Mouse (Mus musculus) olfactory bulb, adult 2 months (tissue): ENCODE measurements around the gene Hist1h1d. TPM values are rescaled to one million over a fixed set of nuclear protein-coding genes. Genes with fewer than 3 reads are reported as not detected.
"Not testable (repeated sequence)": the region's sequence is repeated elsewhere in the genome, so short reads cannot be mapped to it uniquely, and the experiment has no call there.

ENCODE experiments used
- H3K27ac ChIP-seq: fragments of 200-500 bp; 2 replicates; pipeline ENCODE4 v1.5.1; 2012; ENCODE audit warnings: low read depth, low read length; ENCODE audit not compliant: insufficient read depth
- H3K4me1 ChIP-seq: fragments of 200-500 bp; 2 replicates; pipeline ENCODE4 v1.6.1; 2012; ENCODE audit warnings: low read length; ENCODE audit not compliant: control insufficient read depth, insufficient read depth
- H3K4me3 ChIP-seq: fragments of 200-500 bp; 2 replicates; pipeline ENCODE4 v1.5.1; 2012; ENCODE audit warnings: mild to moderate bottlenecking, low read depth, low read length, moderate library complexity; ENCODE audit not compliant: insufficient read depth
- CTCF ChIP-seq: fragments of 200-500 bp; IDR thresholded peaks from 2 replicates; pipeline ENCODE4 v1.5.1; 2012; ENCODE audit warnings: low read depth, mild to moderate bottlenecking, low read length, moderate library complexity; ENCODE audit not compliant: insufficient read depth
- POLR2A ChIP-seq: fragments of 200-500 bp; IDR thresholded peaks from 2 replicates; pipeline ENCODE4 v1.6.1; 2012; ENCODE audit warnings: mild to moderate bottlenecking, low read depth, low read length, moderate library complexity; ENCODE audit not compliant: insufficient read depth
- WGBS: fragments of 180-500 bp; shearing (Covaris S2); methylation state at CpG from one replicate; pipeline ENCODE4 v1.1.7; 2018; 5-methylcytosine and 5-hydroxymethylcytosine counted together
- polyA plus RNA-seq: library from polyadenylated mRNA; stranded (reverse); fragments of >200 nt; gene quantifications from 2 replicates; pipeline ENCODE4 v1.2.4, GENCODE M21; 2012; ENCODE audit warnings: low replicate concordance; ENCODE audit not compliant: missing spikeins, insufficient read depth, insufficient read length

Gene Hist1h1d
- polyA plus RNA-seq, 1 experiment, result not detected

DNA sequence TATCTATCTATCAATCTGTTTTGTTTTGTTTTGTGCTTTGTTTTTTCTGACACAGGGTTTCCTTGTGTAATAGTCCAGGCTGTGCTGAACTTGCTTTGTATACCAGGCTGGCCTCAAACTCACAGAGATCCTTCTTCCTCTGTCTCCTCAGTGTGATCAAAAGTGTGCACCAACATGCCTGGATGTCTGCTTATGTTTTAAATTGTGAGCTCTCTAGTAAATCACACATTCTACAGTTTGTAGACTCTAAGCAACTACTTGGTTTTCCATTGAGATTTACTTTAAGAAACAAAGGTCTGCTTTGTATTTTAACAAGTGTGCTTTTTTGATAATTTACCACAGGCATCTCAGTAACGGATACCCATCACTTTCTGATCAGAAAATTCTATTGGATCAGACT is 24.8 kb downstream of the Hist1h1d start:
- Histone ChIP-seq H3K4me3 (no peak overlapping the region), H3K27ac (no peak overlapping the region), H3K4me1 (peaks cover 8% of the 10 kb centered on the region)
- no peak for TF ChIP-seq CTCF
- no peak for TF ChIP-seq POLR2A
- WGBS, result 92% methylated on average over 1 of the region's 1 CpGs

DNA sequence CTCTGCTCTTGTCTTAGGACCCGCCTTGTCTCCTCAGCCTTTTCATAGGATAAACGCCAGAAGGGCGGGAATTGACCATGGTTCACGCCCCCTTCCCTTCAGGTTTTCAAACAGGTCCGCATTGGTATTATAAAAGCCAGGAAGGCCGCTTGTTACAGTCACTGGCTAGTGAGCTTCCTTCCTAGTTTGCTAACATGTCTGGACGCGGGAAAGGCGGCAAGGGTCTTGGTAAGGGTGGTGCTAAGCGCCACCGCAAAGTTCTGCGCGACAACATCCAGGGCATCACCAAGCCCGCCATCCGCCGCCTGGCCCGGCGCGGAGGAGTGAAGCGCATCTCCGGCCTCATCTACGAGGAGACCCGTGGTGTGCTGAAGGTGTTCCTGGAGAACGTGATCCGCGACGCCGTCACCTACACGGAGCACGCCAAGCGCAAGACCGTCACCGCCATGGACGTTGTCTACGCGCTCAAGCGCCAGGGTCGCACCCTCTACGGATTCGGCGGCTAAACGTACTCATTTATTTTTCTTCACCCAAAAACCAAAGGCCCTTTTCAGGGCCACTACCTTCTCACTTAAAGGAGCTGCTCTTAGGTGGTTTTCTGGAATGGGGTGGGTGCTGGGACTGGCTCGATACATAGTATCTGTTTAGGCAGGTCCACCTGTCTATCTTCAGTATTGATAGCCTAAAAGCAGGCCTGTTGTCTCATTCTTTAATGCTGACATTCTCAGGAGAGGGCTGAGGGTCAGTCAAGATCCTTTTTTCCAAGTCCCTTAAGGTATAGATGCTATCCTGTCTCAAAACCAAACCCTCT is 28.6 kb downstream of the Hist1h1d start, which contains the start of gene Hist1h4d:
Gene Hist1h4d (plus strand): TSS at position 191 of the 811 bp plus-strand sequence.
- Histone ChIP-seq H3K4me1 (peaks cover 3% of the 10 kb centered on the region; the same call in 1 of the 2 replicates), H3K4me3 (peak within 1 kb of the TSS; percentile 71), H3K27ac (peak within 1 kb of the TSS; percentile 45; the same call in 1 of the 2 replicates)
- TF ChIP-seq CTCF (no peak), POLR2A (peak; percentile 97)
- under 1% methylated on average over 43 of the region's 43 CpGs for WGBS

DNA sequence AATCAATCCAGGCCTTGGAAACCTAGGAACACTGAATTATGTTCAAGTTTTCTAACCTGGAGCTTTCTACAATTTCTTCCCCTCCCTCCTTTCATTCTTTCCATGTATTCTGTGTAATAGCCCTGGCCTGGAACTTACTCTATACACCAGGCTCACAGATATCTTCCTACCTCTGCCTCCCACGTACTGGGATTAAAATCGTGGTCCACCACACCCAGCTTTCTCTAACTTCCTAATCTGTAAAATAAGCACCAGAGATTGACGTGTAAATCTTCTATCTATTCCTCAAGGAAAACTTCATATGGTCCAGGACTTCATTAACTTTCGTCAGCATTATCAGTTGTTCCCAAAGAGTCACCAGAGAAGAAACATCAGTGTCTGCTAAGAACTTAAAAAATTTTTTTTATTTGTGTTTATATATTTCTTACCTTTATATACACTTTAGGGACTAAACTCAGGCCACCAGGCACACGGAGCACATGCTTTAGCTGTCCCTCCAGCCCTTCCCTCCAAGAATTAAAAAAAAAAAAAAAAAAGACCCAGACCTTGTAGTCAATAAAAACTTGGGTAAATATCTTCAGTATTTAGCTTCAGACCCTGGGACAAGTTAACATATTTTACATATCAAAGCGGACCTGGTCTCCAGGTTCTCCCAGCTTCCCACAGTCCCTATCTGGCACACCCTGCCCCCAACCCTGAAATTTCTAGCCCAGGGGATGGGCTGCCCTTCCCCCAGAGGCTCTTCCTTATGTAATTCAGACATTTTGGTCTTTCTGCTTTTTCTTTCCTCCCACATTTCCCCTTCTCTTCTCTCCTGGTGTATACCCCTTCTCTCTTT is 29.4 kb downstream of the Hist1h1d start:
- peak overlapping the region; percentile 45; the same call in 1 of the 2 replicates for H3K27ac ChIP-seq
- TF ChIP-seq CTCF (no peak), POLR2A (no peak)
- peaks cover 3% of the 10 kb centered on the region; the same call in 1 of the 2 replicates for H3K4me1 ChIP-seq
- 13% methylated on average over 6 of the region's 6 CpGs for WGBS
- H3K4me3 ChIP-seq, result no peak overlapping the region; the same call in 1 of the 2 replicates

DNA sequence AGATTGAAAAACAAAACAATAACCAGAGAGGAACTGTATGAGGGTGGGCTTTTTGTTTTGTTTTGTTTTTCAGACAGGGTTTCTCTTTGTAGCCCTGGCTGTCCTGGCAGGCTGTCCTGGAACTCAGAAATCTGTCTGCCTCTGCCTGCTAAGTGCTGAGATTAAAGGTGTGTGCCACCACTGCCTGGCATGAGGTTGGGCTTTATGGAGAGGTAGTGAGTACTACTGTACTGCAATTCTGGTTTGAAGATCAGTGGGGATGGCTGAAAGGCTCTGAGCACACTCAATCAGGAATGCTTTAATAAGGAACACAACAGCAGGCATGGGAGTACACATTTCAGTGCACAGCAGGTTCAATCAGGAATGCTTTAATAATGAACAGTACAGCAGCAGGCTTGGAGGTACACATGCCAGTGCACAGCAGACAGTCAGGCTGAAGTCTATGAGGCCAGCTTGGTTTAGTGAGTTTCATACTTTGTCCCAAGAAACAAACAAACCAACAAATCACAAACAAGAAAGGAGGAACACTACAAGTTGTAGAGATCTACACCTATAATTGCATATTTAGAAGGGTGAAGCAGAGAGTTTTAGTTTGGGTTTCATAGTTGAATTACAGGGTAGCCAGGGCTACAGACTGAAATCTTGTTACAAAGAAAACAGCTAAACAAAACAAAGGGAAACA is 30.5 kb downstream of the Hist1h1d start:
- TF ChIP-seq POLR2A, result no peak
- TF ChIP-seq CTCF, result no peak
- Histone ChIP-seq H3K4me3 (no peak overlapping the region), H3K4me1 (peaks cover 3% of the 10 kb centered on the region; the same call in 1 of the 2 replicates), H3K27ac (no peak overlapping the region)

DNA sequence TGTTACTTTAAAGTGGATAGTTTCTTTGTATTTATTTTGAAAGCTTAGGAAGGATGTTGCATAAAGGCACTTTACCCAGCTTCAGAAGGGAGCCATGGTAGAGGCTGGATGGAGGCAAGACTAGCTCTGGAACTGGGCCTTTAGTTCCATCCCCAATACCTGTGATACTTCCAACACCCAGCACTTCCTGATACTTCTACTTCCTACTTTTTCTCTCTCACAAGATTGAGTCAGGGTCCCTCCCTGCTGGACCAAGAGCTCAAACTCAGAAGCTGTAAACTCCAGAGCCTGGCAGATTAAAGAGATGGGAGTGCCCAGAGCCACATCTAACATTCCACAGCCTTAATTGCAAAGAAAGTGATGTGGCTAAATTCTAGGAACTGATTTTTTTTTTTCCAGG is 31.3 kb downstream of the Hist1h1d start:
- TF ChIP-seq CTCF (no peak), POLR2A (no peak)

DNA sequence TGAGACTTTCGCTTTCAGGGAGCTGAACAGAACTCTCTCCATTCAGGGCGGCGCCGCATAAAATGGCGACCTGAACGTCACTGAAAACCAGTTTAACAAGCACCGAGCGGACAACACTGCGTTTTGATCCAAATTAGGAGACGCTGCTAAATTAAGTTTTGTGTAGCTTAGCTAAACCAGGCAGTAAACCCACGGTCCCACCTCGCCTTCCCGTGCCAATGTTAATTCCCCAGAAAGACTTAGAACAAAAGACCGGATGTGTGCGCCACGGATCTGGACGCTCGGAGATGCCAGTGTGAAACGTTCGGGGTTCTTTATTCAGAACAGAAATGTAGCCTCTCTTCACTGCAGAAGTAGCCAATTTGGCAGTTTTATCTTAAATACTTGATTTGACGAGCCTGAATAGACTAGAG is 32.0 kb downstream of the Hist1h1d start:
- TF ChIP-seq CTCF (no peak), POLR2A (no peak)
- WGBS, result under 1% methylated on average over 21 of the region's 21 CpGs
- Histone ChIP-seq H3K4me1 (peaks cover 3% of the 10 kb centered on the region; the same call in 1 of the 2 replicates), H3K27ac (peak overlapping the region; percentile 90), H3K4me3 (peak overlapping the region; percentile 54)

More for the DNA sequence above, 31.3 kb downstream of the Hist1h1d start:
- H3K27ac ChIP-seq, result peak overlapping the region; percentile 51; the same call in 1 of the 2 replicates
- H3K4me3 ChIP-seq, result no peak overlapping the region
- peaks cover 3% of the 10 kb centered on the region; the same call in 1 of the 2 replicates for H3K4me1 ChIP-seq

DNA sequence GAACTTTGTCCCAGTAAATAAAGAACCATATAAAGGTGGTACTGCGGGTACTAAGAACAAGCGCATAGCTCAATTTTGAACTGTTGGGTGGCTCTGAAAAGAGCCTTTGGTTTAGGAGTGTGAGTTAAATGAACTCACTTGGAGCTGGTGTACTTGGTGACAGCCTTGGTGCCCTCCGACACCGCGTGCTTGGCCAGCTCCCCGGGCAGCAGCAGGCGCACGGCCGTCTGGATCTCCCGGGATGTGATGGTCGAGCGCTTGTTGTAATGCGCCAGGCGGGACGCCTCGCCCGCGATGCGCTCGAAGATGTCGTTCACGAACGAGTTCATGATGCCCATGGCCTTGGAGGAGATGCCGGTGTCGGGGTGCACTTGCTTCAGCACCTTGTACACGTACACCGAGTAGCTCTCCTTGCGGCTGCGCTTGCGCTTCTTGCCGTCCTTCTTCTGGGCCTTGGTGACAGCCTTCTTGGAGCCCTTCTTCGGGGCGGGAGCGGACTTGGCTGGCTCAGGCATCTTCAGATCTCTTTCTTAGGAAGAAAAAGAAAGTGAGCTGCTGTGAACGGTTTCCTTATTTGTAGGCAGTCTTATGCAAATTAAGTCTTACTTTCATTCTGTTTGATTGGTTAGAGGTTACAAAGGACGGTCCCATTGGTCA is 32.5 kb downstream of the Hist1h1d start:
- TF ChIP-seq POLR2A, result peak; percentile 53; the same call in 1 of the 2 replicates
- not testable (repeated sequence) for H3K4me1 ChIP-seq
- Histone ChIP-seq H3K27ac (peak overlapping the region; percentile 90), H3K4me3 (peak overlapping the region; percentile 55)
- WGBS, result under 1% methylated on average over 26 of the region's 36 CpGs
